Mouse (Mus musculus) cerebellum, postnatal 10 days (tissue): ENCODE measurements at regions not wholly inside any gene's neighbourhood (a gene's known extent, or its start where the extent isn't known, plus 50 kb on each side); places are given as distances from the start of the nearest gene placed in this dataset.

Experiments used
- DNase-seq, 2 experiments: peaks; one replicate each; pipeline ENCODE4 v3.0.0; 2021; ENCODE audit warnings: mixed read lengths in 2 of 2

GRCm38 (mm10) chr14:95082877-95083276, 798.2 kb upstream of the 4921530L21Rik start:
- no peak for DNase-seq

GRCm38 (mm10) chr14:95091691-95092395, 789.2 kb upstream of the 4921530L21Rik start:
- DNase-seq: peak; percentile 60 to 71

GRCm38 (mm10) chr14:95113863-95114262, 767.2 kb upstream of the 4921530L21Rik start:
- DNase-seq: no peak
